ENCODE assay signal across 23 mouse cellular contexts in the genomic region with DNA sequence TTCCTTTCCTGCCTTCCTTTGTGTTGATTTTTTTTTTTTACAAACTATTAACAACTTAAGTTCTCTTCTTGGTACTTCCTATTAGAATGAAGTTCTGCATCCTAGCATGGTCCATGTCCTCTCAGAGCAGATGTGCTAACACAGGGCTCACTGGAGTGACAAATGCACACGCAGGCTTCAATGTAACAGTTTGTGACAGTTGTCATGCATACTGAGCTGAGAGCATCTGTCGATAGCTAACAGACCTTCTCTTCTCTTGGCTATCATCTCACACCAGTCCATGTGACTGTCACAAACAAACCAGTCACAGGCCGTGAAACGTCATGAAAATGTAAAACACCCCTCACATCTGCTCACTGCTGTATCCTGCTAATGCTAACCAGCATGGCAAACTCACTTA.
"Had no signal": no experiment of that assay in that cellular context is flagged by ENCODE, and none has a peak within 500 bp of the region (broad histone marks: within the 10 kb centered on the region; RNA-seq: fewer than 3 reads in every experiment).

No protein-coding gene starts in this region.

- H3K4me1 ChIP-seq: limb, embryonic 10.5 days; limb, embryonic 13.5 days; liver, embryonic 15.5 days; lung, embryonic 15.5 days; midbrain, embryonic 10.5 days; midbrain, embryonic 13.5 days; neural tube, embryonic 13.5 days; stomach, embryonic 15.5 days had no signal

- H3K4me3 ChIP-seq: limb, embryonic 10.5 days; limb, embryonic 13.5 days; liver, embryonic 12.5 days; liver, embryonic 15.5 days; lung, embryonic 15.5 days; megakaryocyte, embryonic 14.5 days; midbrain, embryonic 10.5 days; midbrain, embryonic 13.5 days; neural tube, embryonic 13.5 days; stomach, embryonic 15.5 days had no signal

- H3K27ac ChIP-seq: limb, embryonic 10.5 days; limb, embryonic 13.5 days; liver, embryonic 12.5 days; liver, embryonic 15.5 days; lung, embryonic 15.5 days; midbrain, embryonic 10.5 days; midbrain, embryonic 13.5 days; neural tube, embryonic 13.5 days; stomach, embryonic 15.5 days had no signal

- H3K27me3 ChIP-seq: limb, embryonic 13.5 days; liver, embryonic 12.5 days; liver, embryonic 15.5 days; lung, embryonic 15.5 days; megakaryocyte, embryonic 14.5 days; midbrain, embryonic 13.5 days; neural tube, embryonic 13.5 days; stomach, embryonic 15.5 days had no signal

- DNase-seq: kidney, adult 18-20 months; kidney, adult 9 months; kidney, postnatal 14 days; kidney, postnatal 4 days; liver; lung, adult 18-20 months; lung, postnatal 10 days; lung, postnatal 36 days; right cerebral cortex, adult 18-20 months; right cerebral cortex, postnatal 14 days; right cerebral cortex, postnatal 4 days; thymus, adult 18-20 months; thymus, postnatal 36 days had no signal

- ATAC-seq: liver, embryonic 12.5 days; midbrain, embryonic 13.5 days had no signal

- H3K4me2 ChIP-seq: limb, embryonic 13.5 days; liver, embryonic 12.5 days; liver, embryonic 15.5 days; lung, embryonic 15.5 days; midbrain, embryonic 13.5 days; neural tube, embryonic 13.5 days; stomach, embryonic 15.5 days had no signal

- H3K9ac ChIP-seq: limb, embryonic 13.5 days; liver, embryonic 12.5 days; liver, embryonic 15.5 days; lung, embryonic 15.5 days; midbrain, embryonic 13.5 days; neural tube, embryonic 13.5 days; stomach, embryonic 15.5 days had no signal

- H3K9me3 ChIP-seq: limb, embryonic 10.5 days; limb, embryonic 13.5 days; liver, embryonic 12.5 days; liver, embryonic 15.5 days; lung, embryonic 15.5 days; midbrain, embryonic 10.5 days; midbrain, embryonic 13.5 days; neural tube, embryonic 13.5 days; stomach, embryonic 15.5 days had no signal
